9 mouse cellular contexts compared by ENCODE assay signal in genomic region chr8:12872983-12873356, GRCm38 (mm10). TPM values are rescaled to one million over a fixed set of nuclear protein-coding genes. Genes with fewer than 3 reads are reported as not detected.
DNase-seq lines count a peak whose midpoint lies in the region; ATAC-seq lines count a peak whose summit lies in the region.
"Had no signal": no experiment of that assay in that cellular context is flagged by ENCODE, and none has a peak within 500 bp of the region (broad histone marks: within the 10 kb centered on the region; RNA-seq: fewer than 3 reads in every experiment).

No protein-coding gene starts in this region.

- WGBS in liver, embryonic 11.5 days = 16% methylated on average over 9 of the region's 9 CpGs
- 5% methylated on average over 9 of the region's 9 CpGs for WGBS in embryonic facial prominence, embryonic 10.5 days
- 9% methylated on average over 8 of the region's 9 CpGs for WGBS in intestine, embryonic 15.5 days
- 4% methylated on average over 8 of the region's 9 CpGs for WGBS in neural tube, embryonic 12.5 days

- H3K9ac ChIP-seq in liver, embryonic 11.5 days (ENCODE audit: low read depth, low read length) = no peak overlapping the region
- H3K9ac ChIP-seq in intestine, embryonic 15.5 days = no peak overlapping the region
- H3K9ac ChIP-seq in neural tube, embryonic 12.5 days = peak overlapping the region; percentile 66; the same call in 1 of the 2 replicates

- ATAC-seq in liver, embryonic 11.5 days (replicated peaks; ENCODE audit: low FRiP score) = 0 out of 2 replicates have a peak, but pooled peaks have one; percentile 13
- ATAC-seq in intestine, embryonic 15.5 days = no peak; the same call in 1 of the 2 replicates
- no peak; the same call in 1 of the 2 replicates for ATAC-seq in neural tube, embryonic 12.5 days (ENCODE audit: low FRiP score, low read depth)

- peaks cover 5% of the 10 kb centered on the region for H3K4me1 ChIP-seq in liver, embryonic 11.5 days (replicated peaks; ENCODE audit: control insufficient read depth, insufficient read depth, low read length)
- H3K4me1 ChIP-seq in embryonic facial prominence, embryonic 10.5 days = peaks cover 60% of the 10 kb centered on the region
- H3K4me1 ChIP-seq in intestine, embryonic 15.5 days (replicated peaks) = peaks cover 8% of the 10 kb centered on the region
- H3K4me1 ChIP-seq in neural tube, embryonic 12.5 days = peaks cover 42% of the 10 kb centered on the region

- no peaks in the 10 kb centered on the region for H3K36me3 ChIP-seq in liver, embryonic 11.5 days (ENCODE audit: control insufficient read depth, insufficient read depth, low read length)
- H3K36me3 ChIP-seq in embryonic facial prominence, embryonic 10.5 days (replicated peaks) = no peaks in the 10 kb centered on the region
- H3K36me3 ChIP-seq in intestine, embryonic 15.5 days = no peaks in the 10 kb centered on the region
- H3K36me3 ChIP-seq in neural tube, embryonic 12.5 days = no peaks in the 10 kb centered on the region

- peaks cover 26% of the 10 kb centered on the region for H3K27me3 ChIP-seq in liver, embryonic 11.5 days (replicated peaks; ENCODE audit: control insufficient read depth, insufficient read depth, low read length)
- peaks cover 53% of the 10 kb centered on the region for H3K27me3 ChIP-seq in embryonic facial prominence, embryonic 10.5 days (replicated peaks; ENCODE audit: low read depth, poor library complexity, severe bottlenecking)
- H3K27me3 ChIP-seq in intestine, embryonic 15.5 days (replicated peaks) = peaks cover 11% of the 10 kb centered on the region
- 0 out of 2 replicates have a peak, but pooled peaks cover 3% of the 10 kb centered on the region for H3K27me3 ChIP-seq in neural tube, embryonic 12.5 days (replicated peaks)

- H3K9me3 ChIP-seq in liver, embryonic 11.5 days (ENCODE audit: control insufficient read depth, low read length) = no peaks in the 10 kb centered on the region
- no peaks in the 10 kb centered on the region for H3K9me3 ChIP-seq in embryonic facial prominence, embryonic 10.5 days
- no peaks in the 10 kb centered on the region for H3K9me3 ChIP-seq in intestine, embryonic 15.5 days
- no peaks in the 10 kb centered on the region for H3K9me3 ChIP-seq in neural tube, embryonic 12.5 days

- DNase-seq in liver, embryonic 11.5 days (ENCODE audit: low spot score) = no peak
- DNase-seq in liver (no peak), MN1 (ENCODE audit: low spot score) (no peak)
- DNase-seq in embryonic facial prominence, embryonic 10.5 days (ENCODE audit: low spot score) = no peak
- no peak for DNase-seq in left cerebral cortex, postnatal 4 days
- no peak for DNase-seq in layer of hippocampus, adult 9-11 months
- DNase-seq: right cerebral cortex, adult 18-20 months had no signal

- H3K27ac ChIP-seq in liver, embryonic 11.5 days (ENCODE audit: low read depth, low read length) = no peak overlapping the region
- H3K27ac ChIP-seq in embryonic facial prominence, embryonic 10.5 days (replicated peaks) = peak overlapping the region; percentile 85
- H3K27ac ChIP-seq in intestine, embryonic 15.5 days = no peak overlapping the region
- H3K27ac ChIP-seq in neural tube, embryonic 12.5 days = no peak overlapping the region

- peak overlapping the region; percentile 53 for H3K4me3 ChIP-seq in liver, embryonic 11.5 days (ENCODE audit: low read depth, low read length)
- peak overlapping the region; percentile 68 for H3K4me3 ChIP-seq in embryonic facial prominence, embryonic 10.5 days
- peak overlapping the region; percentile 45 for H3K4me3 ChIP-seq in intestine, embryonic 15.5 days (replicated peaks)
- peak overlapping the region; percentile 49 for H3K4me3 ChIP-seq in neural tube, embryonic 12.5 days

- H3K4me2 ChIP-seq in liver, embryonic 11.5 days = peak overlapping the region; percentile 82
- peak overlapping the region; percentile 78 for H3K4me2 ChIP-seq in intestine, embryonic 15.5 days (replicated peaks)
- peak overlapping the region; percentile 61 for H3K4me2 ChIP-seq in neural tube, embryonic 12.5 days (replicated peaks)

- intact Hi-C loops in left cerebral cortex, postnatal 4 days (cut with DNase I) = no loop called here

RNA-seq across cellular contexts. Expression of gene Mcf2l, which starts 0.6 kb away (rescaled TPM):
- 3.4 and 4.3 TPM in 2 replicates for polyA plus RNA-seq in liver, embryonic 11.5 days (2014; fragmentation: Nextera tagmentation; extraction: Ambion mirVana)
- 15.8 and 17.4 TPM in 2 replicates for polyA plus RNA-seq in embryonic facial prominence, embryonic 10.5 days (2016; fragmentation: Nextera tagmentation; extraction: Ambion mirVana)
- polyA plus RNA-seq in intestine, embryonic 15.5 days (2015; fragmentation: Nextera tagmentation; extraction: Ambion mirVana) = 13.1 and 13.7 TPM in 2 replicates
- polyA plus RNA-seq in neural tube, embryonic 12.5 days (2016; fragmentation: Nextera tagmentation; extraction: Ambion mirVana) = 97.0 and 98.9 TPM in 2 replicates
- total RNA-seq in left cerebral cortex, postnatal 4 days (2021) = 100 to 1,000 TPM; 399 to 404 TPM
